Mouse (Mus musculus): ENCODE results near the gene Cnnm4. TPM values are rescaled to one million over a fixed set of nuclear protein-coding genes. Genes with fewer than 3 reads are reported as not detected.
A peak's percentile ranks its signal among the peaks of the same experiment; 100 is the strongest.

Gene Cnnm4
- polyA plus RNA-seq, 1 experiment from 2014 or later, result 11.6 TPM

DNA sequence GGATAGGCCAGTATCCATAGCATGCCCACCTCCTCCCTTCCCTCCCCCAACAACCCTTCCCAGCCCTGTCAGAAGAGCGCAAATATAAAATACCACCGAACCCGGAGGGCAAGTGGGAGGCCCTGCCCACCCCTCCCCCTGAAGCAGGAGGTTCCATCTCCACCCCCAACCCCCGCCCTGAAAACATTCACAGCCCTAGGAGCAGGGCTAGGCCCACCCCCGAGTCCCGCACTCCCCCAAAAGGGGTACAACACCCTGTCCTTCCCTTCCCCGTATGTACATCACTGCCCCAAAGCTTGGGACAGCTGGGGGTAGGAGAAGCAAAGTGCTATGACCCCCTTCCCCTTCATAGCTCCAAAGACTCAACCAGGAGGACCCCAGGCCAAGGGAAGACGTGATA lies 77.4 kb downstream of the Cnnm4 start:
- 58% methylated on average over 8 of the region's 8 CpGs for WGBS
- DNase-seq (ENCODE audit: low spot score, missing footprints), result no peak
- Histone ChIP-seq H3K9me3 (ENCODE audit: control insufficient read depth, low read length) (no peaks in the 10 kb centered on the region), H3K4me3 (ENCODE audit: low read depth, low read length) (no peak overlapping the region), H3K27me3 (ENCODE audit: control insufficient read depth, insufficient read depth, low read length) (no peaks in the 10 kb centered on the region), H3K27ac (ENCODE audit: low read depth, low read length) (no peak overlapping the region), H3K4me2 (no peak overlapping the region), H3K9ac (ENCODE audit: low read length) (no peak overlapping the region), H3K4me1 (ENCODE audit: control insufficient read depth, insufficient read depth, low read length) (peaks cover 16% of the 10 kb centered on the region), H3K36me3 (ENCODE audit: control insufficient read depth, insufficient read depth, low read length) (peaks cover 40% of the 10 kb centered on the region)
- ATAC-seq (ENCODE audit: low FRiP score), result no peak

DNA sequence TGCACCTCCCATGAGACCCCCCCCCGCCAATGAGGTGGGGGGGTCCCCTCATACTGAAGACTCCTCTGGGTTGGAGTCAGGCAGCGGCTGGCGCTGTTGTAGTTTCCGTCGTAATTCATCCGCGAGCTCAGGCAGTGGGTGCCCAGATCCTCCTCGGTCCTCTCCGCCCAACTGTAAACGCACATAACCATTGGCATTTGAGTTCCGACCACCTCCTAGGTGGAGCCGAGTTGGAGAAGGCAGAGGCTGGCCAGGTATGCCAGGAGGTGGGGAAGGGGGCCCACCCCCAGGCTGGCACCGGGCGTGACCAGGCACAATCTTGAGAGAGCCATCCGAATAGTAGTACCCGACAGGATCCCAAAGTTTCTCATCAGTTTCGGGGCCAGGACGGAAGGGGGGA lies 78.1 kb downstream of the Cnnm4 start:
- H3K36me3 ChIP-seq (ENCODE audit: control insufficient read depth, insufficient read depth, low read length), result peaks cover 43% of the 10 kb centered on the region
- DNase-seq (ENCODE audit: low spot score, missing footprints), result no peak
- no peak overlapping the region for H3K4me3 ChIP-seq (ENCODE audit: low read depth, low read length)
- no peak overlapping the region for H3K4me2 ChIP-seq
- no peak overlapping the region for H3K27ac ChIP-seq (ENCODE audit: low read depth, low read length)
- 88% methylated on average over 18 of the region's 18 CpGs for WGBS
- no peaks in the 10 kb centered on the region for H3K27me3 ChIP-seq (ENCODE audit: control insufficient read depth, insufficient read depth, low read length)
- H3K9me3 ChIP-seq (ENCODE audit: control insufficient read depth, low read length), result no peaks in the 10 kb centered on the region
- peaks cover 20% of the 10 kb centered on the region for H3K4me1 ChIP-seq (ENCODE audit: control insufficient read depth, insufficient read depth, low read length)
- no peak for ATAC-seq (ENCODE audit: low FRiP score)
- H3K9ac ChIP-seq (ENCODE audit: low read length), result no peak overlapping the region

DNA sequence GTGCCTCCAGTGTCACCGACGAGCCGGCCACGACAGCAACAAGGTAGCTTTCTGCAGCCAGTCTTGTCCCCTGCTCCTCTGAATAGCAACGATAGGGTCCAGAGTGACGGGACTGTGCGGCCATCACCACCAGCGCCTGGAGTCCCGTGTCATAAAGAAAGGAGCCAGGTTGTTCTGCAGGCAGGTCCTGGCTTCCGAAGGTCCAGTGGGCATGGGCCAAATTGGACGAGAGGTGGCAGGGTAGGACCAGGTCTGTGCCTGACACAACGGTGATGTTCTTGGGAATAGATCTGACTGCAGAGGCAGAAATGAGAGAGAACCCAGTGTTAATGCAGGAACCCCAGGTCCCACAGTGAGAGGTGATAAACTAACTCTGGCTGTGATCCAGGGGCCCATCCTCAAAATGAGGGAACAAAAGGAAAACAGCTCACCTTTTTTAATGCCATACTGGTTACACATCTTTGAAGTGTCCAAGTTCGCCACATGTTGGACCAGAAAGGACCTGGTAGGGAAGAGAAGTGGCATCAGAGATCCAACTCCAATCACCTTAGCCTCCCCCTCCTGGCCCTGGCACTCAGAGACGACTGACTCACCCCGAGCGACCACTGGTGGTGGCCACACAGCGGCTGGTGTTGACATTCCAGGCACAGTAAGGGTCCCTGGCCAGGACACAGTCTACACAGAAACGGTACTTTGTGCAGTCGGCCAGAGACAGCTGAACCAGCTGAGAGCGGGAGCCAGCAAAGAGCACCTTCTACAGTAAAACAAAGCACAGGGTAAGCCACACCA lies 78.8 kb downstream of the Cnnm4 start:
- Histone ChIP-seq H3K4me1 (ENCODE audit: control insufficient read depth, insufficient read depth, low read length) (peaks cover 28% of the 10 kb centered on the region), H3K9me3 (ENCODE audit: control insufficient read depth, low read length) (no peaks in the 10 kb centered on the region), H3K36me3 (ENCODE audit: control insufficient read depth, insufficient read depth, low read length) (peaks cover 46% of the 10 kb centered on the region), H3K4me3 (ENCODE audit: low read depth, low read length) (no peak overlapping the region), H3K9ac (ENCODE audit: low read length) (no peak overlapping the region), H3K27ac (ENCODE audit: low read depth, low read length) (no peak overlapping the region), H3K27me3 (ENCODE audit: control insufficient read depth, insufficient read depth, low read length) (no peaks in the 10 kb centered on the region), H3K4me2 (no peak overlapping the region)
- 79% methylated on average over 20 of the region's 20 CpGs for WGBS
- DNase-seq (ENCODE audit: low spot score, missing footprints) (no peak), ATAC-seq (ENCODE audit: low FRiP score) (no peak)

DNA sequence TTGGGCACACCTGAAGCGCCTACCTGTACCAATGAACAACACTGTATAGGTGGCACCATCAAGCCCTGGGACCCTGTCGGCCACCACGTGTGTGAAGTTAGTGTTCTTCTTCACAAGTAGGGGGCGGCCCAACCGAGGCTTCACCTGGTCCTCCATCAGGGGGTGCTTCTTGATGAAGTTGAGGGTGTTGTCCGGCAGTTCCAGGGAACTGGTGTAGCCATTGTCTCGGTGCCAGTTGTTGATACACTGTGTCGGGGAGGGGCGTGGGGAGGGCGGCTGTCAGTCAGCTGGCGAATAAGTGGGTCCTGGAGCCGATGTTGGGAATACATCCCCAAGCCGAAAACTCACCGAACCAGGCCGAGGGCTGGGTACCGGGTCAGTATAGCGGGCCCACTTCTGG lies 80.5 kb downstream of the Cnnm4 start:
- WGBS, result 89% methylated on average over 17 of the region's 17 CpGs

DNA sequence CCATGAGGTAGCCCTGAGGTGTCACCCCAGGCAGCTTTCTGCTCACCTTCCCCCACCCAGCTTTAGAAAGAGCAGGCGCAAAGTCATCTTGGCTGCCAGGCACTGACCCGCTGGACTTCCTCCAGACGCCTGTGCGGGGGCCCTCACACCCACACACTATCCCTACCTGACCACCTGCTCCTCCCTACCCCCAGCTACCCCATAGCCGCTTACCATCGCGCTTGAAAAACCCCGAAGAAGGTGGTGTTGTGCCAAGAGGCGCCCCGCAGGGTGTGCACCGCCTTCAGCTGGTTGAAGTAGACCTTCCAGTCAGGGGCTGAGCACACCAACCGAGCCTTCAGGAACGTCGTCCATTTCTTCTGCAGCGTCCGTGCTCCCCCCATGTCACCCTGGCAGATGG lies 81.1 kb downstream of the Cnnm4 start:
- H3K27me3 ChIP-seq (ENCODE audit: control insufficient read depth, insufficient read depth, low read length), result no peaks in the 10 kb centered on the region
- H3K9me3 ChIP-seq (ENCODE audit: control insufficient read depth, low read length), result no peaks in the 10 kb centered on the region
- H3K36me3 ChIP-seq (ENCODE audit: control insufficient read depth, insufficient read depth, low read length), result peaks cover 46% of the 10 kb centered on the region
- H3K27ac ChIP-seq (ENCODE audit: low read depth, low read length), result no peak overlapping the region
- no peak overlapping the region for H3K4me2 ChIP-seq
- DNase-seq (ENCODE audit: low spot score, missing footprints) (no peak), ATAC-seq (ENCODE audit: low FRiP score) (no peak)
- 91% methylated on average over 16 of the region's 16 CpGs for WGBS
- H3K9ac ChIP-seq (ENCODE audit: low read length), result no peak overlapping the region
- no peak overlapping the region for H3K4me3 ChIP-seq (ENCODE audit: low read depth, low read length)
- peaks cover 28% of the 10 kb centered on the region for H3K4me1 ChIP-seq (ENCODE audit: control insufficient read depth, insufficient read depth, low read length)

More for the DNA sequence above, 80.5 kb downstream of the Cnnm4 start:
- H3K9ac ChIP-seq (ENCODE audit: low read length), result no peak overlapping the region
- H3K4me3 ChIP-seq (ENCODE audit: low read depth, low read length), result no peak overlapping the region
- DNase-seq (ENCODE audit: low spot score, missing footprints) (no peak), ATAC-seq (ENCODE audit: low FRiP score) (no peak)
- peaks cover 30% of the 10 kb centered on the region for H3K4me1 ChIP-seq (ENCODE audit: control insufficient read depth, insufficient read depth, low read length)
- H3K27me3 ChIP-seq (ENCODE audit: control insufficient read depth, insufficient read depth, low read length), result no peaks in the 10 kb centered on the region
- H3K4me2 ChIP-seq, result no peak overlapping the region
- H3K36me3 ChIP-seq (ENCODE audit: control insufficient read depth, insufficient read depth, low read length), result peaks cover 46% of the 10 kb centered on the region
- no peak overlapping the region for H3K27ac ChIP-seq (ENCODE audit: low read depth, low read length)
- H3K9me3 ChIP-seq (ENCODE audit: control insufficient read depth, low read length), result no peaks in the 10 kb centered on the region

DNA sequence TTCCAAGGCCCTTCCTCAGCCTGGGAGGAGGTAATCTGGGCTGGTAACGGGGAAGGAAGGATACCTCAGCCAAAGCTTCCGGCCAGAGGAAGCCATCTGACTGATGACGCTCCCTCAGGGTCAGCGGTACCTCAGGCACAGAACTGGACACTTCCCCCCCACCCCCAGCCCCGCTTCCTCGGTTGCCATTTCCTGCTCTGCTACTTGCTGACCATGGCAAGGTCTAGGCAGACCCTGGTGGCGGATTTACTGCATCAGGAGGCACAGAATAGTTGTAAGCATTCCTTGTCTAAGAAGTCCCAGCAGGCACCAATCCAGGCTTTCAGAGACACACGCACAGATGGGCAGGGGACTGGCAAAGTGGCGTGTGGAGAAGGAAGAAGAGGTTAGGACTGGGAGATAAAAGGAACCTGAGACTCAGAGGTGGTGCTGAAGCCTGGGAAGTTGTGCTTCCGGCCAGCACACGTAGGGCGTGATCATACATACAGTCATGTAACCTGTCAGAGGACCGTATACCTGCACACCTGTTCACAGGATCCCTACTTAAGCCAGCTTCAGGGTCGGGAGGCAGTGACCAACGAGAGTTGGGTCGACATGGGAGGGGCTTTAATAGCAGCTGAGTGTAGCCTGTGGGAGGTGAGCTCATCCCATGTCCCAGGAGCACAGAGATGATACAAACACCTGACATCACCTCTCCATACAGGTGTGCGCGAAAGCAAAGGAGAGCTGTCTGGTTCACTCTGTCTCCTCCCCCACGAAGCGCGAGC lies 83.4 kb downstream of the Cnnm4 start:
- peak overlapping the region; percentile 97; the same call in 1 of the 2 replicates for H3K9ac ChIP-seq (ENCODE audit: low read length)
- peaks cover 38% of the 10 kb centered on the region for H3K36me3 ChIP-seq (ENCODE audit: control insufficient read depth, insufficient read depth, low read length)
- peak overlapping the region; percentile 99 for H3K4me2 ChIP-seq
- peak overlapping the region; percentile 96 for H3K4me3 ChIP-seq (ENCODE audit: low read depth, low read length)
- no peak for ATAC-seq (ENCODE audit: low FRiP score)
- peaks cover 30% of the 10 kb centered on the region for H3K4me1 ChIP-seq (ENCODE audit: control insufficient read depth, insufficient read depth, low read length)
- WGBS, result 81% methylated on average over 21 of the region's 21 CpGs
- H3K27ac ChIP-seq (ENCODE audit: low read depth, low read length), result no peak overlapping the region; the same call in 1 of the 2 replicates
- no peaks in the 10 kb centered on the region for H3K9me3 ChIP-seq (ENCODE audit: control insufficient read depth, low read length)
- DNase-seq (ENCODE audit: low spot score, missing footprints), result no peak
- H3K27me3 ChIP-seq (ENCODE audit: control insufficient read depth, insufficient read depth, low read length), result no peaks in the 10 kb centered on the region

DNA sequence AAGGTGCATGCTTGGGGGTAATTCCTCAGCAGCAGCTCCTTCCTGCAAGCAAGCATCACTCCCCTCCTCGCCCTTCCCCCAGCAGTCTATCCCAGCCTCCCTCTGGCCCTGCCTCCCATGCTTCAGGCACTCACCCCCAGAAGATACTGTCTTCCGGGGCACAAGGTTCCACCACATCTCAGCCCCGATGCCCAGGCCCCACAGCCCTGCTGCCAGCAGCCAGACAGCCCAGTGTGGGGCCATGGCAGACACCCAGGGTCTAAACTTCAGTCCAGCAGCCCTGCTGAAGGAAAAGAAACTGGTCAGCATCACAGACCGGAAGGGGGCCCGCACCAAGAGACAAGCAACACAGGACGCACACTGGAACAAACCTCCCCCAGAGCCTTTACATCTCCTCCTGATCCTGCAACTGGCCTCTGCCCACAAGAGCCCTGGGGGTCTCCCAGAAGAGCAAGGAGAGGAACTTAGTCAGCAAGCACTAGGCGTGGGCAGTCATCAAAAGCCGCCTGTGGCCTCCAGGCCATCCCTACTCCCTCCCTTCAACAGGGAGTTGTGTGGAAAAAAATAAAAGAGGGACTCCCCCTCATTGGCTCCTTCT lies 84.5 kb downstream of the Cnnm4 start:
- Histone ChIP-seq H3K4me3 (ENCODE audit: low read depth, low read length) (peak overlapping the region; percentile 96), H3K9me3 (ENCODE audit: control insufficient read depth, low read length) (no peaks in the 10 kb centered on the region), H3K27ac (ENCODE audit: low read depth, low read length) (peak overlapping the region; percentile 95), H3K27me3 (ENCODE audit: control insufficient read depth, insufficient read depth, low read length) (no peaks in the 10 kb centered on the region), H3K9ac (ENCODE audit: low read length) (peak overlapping the region; percentile 97), H3K36me3 (ENCODE audit: control insufficient read depth, insufficient read depth, low read length) (peaks cover 31% of the 10 kb centered on the region), H3K4me2 (peak overlapping the region; percentile 99), H3K4me1 (ENCODE audit: control insufficient read depth, insufficient read depth, low read length) (peaks cover 30% of the 10 kb centered on the region)
- peak; percentile 94 for DNase-seq (ENCODE audit: low spot score, missing footprints)
- no peak for ATAC-seq (ENCODE audit: low FRiP score)
- whole genome bisulfite sequencing, result 8% methylated on average over 8 of the region's 8 CpGs

DNA sequence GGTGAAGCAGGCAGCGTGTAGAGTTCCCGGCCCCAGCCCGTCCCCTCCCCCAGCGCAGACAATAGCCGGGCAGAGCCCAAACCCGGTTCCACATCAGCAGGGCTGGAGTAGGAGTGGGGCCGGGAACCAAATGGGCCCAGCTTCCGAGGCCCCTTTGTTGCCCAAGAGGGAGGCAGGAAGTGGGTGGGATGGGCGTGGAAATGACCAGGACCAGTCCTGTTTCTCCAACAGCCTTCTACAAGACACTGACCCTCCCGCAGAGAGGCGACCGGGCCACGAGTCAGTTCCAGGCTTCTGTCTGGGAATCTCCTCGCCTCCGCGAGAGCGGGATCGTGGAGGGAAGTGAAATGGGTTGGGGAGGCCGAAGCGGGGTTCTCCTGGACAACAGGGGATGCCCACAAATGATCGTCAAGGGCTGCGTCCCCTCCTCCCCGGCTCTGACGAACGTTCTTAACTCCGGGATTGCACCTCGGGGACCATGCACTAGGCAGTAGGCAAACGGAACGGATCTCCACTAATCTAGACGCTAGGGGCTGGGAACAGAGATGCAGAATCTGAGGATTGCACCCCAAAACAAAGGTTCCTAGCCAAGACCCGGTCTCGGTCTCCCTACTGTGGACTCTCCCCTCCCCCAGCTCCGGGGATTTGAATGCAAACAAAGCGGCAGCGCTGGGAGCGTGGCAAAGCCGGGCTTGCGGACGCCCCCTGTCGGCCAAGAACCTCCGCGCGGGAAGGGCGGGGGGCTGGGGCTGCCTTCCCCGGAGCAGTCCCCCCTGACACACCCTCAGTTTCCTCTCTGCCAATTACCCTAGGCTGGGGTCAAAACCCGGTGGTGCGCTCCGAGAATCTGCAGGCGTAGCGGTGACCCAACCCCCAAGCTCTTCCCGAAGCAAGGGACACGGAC lies 85.4 kb downstream of the Cnnm4 start:
- ATAC-seq (ENCODE audit: low FRiP score), result peak; percentile 79
- Histone ChIP-seq H3K9ac (ENCODE audit: low read length) (peak overlapping the region; percentile 97), H3K27me3 (ENCODE audit: control insufficient read depth, insufficient read depth, low read length) (no peaks in the 10 kb centered on the region), H3K36me3 (ENCODE audit: control insufficient read depth, insufficient read depth, low read length) (peaks cover 26% of the 10 kb centered on the region), H3K4me3 (ENCODE audit: low read depth, low read length) (peak overlapping the region; percentile 96), H3K27ac (ENCODE audit: low read depth, low read length) (peak overlapping the region; percentile 95), H3K4me1 (ENCODE audit: control insufficient read depth, insufficient read depth, low read length) (peaks cover 30% of the 10 kb centered on the region), H3K9me3 (ENCODE audit: control insufficient read depth, low read length) (no peaks in the 10 kb centered on the region), H3K4me2 (peak overlapping the region; percentile 99)
- WGBS, result under 1% methylated on average over 47 of the region's 52 CpGs
- DNase-seq (ENCODE audit: low spot score, missing footprints), result peak; percentile 100

All from midbrain, embryonic 11.5 days (tissue).